Mouse (Mus musculus): ENCODE results near the gene Gdf11. TPM values are rescaled to one million over a fixed set of nuclear protein-coding genes. Genes with fewer than 3 reads are reported as not detected.

Gdf11 gene
- total and polyA plus RNA-seq, 3 experiments: 3.4 to 7.3 (median 4.5) TPM

- Histone ChIP-seq H3K36me3 (replicated peaks in 1 of 2; ENCODE audit: control insufficient read depth in 1 of 2, insufficient read depth in 1 of 2, low read length in 1 of 2) (peaks cover 18 to 40% of the 10 kb centered on the region in 2 experiments), H3K9me3 (replicated peaks; ENCODE audit: low read length) (no peaks in the 10 kb centered on the region), H3K27me3 (replicated peaks) (peaks cover 11% of the 10 kb centered on the region), H3K79me2 (replicated peaks; ENCODE audit: control insufficient read depth, extremely low read depth, insufficient read depth, poor library complexity, severe bottlenecking) (no peaks in the 10 kb centered on the region; the same call in 1 of the 2 replicates), H3K4me3 (replicated peaks in 1 of 3; ENCODE audit: low read depth in 2 of 3, low read length in 2 of 3, poor library complexity in 1 of 3) (peak overlapping the region in 1 of 3 experiments; percentile 13), H3K9ac (ENCODE audit: insufficient read depth, low read depth) (no peak overlapping the region), H3K27ac (ENCODE audit: insufficient read depth, low read depth) (no peak overlapping the region), H3K4me2 (ENCODE audit: insufficient read depth, low read depth, poor library complexity, severe bottlenecking) (peak overlapping the region; percentile 76), H3K4me1 (ENCODE audit: control insufficient read depth in 1 of 2, insufficient read depth in 2 of 2) (peaks cover 18 to 41% of the 10 kb centered on the region in 2 experiments)
- dilution Hi-C loops (cut with MboI; ENCODE audit: extremely low pct_ligation_motif_present, extremely low pct_unique_long_range_greater_than_20kb, low sequenced_read_pairs): no loop called here
- in situ Hi-C loops (cut with MboI; ENCODE audit: low pct_ligation_motif_present, low pct_unique_long_range_greater_than_20kb, low sequenced_read_pairs): no loop called here
- DNase-seq (ENCODE audit: extremely low read depth): no peak
- no peak for TF ChIP-seq MXI1 (IDR thresholded peaks at IDR 0.05; ENCODE audit: low read depth, low read length)
- no peak for TF ChIP-seq UBTF (IDR thresholded peaks at IDR 0.05; ENCODE audit: low read depth, low read length)
- TF ChIP-seq MAZ (IDR thresholded peaks at IDR 0.05; ENCODE audit: low read depth, low read length): peak; percentile 62; the same call in 1 of the 2 replicates
Measured at GRCm38 (mm10) chr10:128888941-128889827, 2.3 kb downstream of the Gdf11 start.

GRCm38 (mm10) chr10:128882067-128882466 lies 9.5 kb downstream of the Gdf11 start:
- no peaks in the 10 kb centered on the region for H3K9me3 ChIP-seq (replicated peaks; ENCODE audit: low read length)
- dilution Hi-C loops (cut with MboI; ENCODE audit: extremely low pct_ligation_motif_present, extremely low pct_unique_long_range_greater_than_20kb, low sequenced_read_pairs): no loop called here
- H3K27me3 ChIP-seq (replicated peaks): no peaks in the 10 kb centered on the region
- H3K9ac ChIP-seq (ENCODE audit: insufficient read depth, low read depth): no peak overlapping the region
- H3K4me3 ChIP-seq (replicated peaks in 1 of 3; ENCODE audit: low read depth in 2 of 3, low read length in 2 of 3, poor library complexity in 1 of 3): no peak overlapping the region
- no peak overlapping the region for H3K27ac ChIP-seq (ENCODE audit: insufficient read depth, low read depth)
- no peak overlapping the region for H3K4me2 ChIP-seq (ENCODE audit: insufficient read depth, low read depth, poor library complexity, severe bottlenecking)
- no peak for DNase-seq (ENCODE audit: extremely low read depth)
- peaks cover 31 to 70% of the 10 kb centered on the region in 2 experiments for H3K36me3 ChIP-seq (replicated peaks in 1 of 2; ENCODE audit: control insufficient read depth in 1 of 2, insufficient read depth in 1 of 2, low read length in 1 of 2)
- in situ Hi-C loops (cut with MboI; ENCODE audit: low pct_ligation_motif_present, low pct_unique_long_range_greater_than_20kb, low sequenced_read_pairs): no loop called here
- TF ChIP-seq PAX5 (IDR thresholded peaks at IDR 0.05; ENCODE audit: low read length) (no peak), POLR2AphosphoS2 (IDR thresholded peaks at IDR 0.05; ENCODE audit: low read depth, low read length) (no peak), CTCF (conservative IDR thresholded peaks at IDR 0.05 in 1 of 2, IDR thresholded peaks at IDR 0.05 in 1 of 2; ENCODE audit: low read depth in 2 of 2, low read length in 2 of 2) (no peak), CHD1 (IDR thresholded peaks at IDR 0.05; ENCODE audit: low read depth, low read length) (no peak), E2F4 (IDR thresholded peaks at IDR 0.05; ENCODE audit: insufficient replicate concordance, low read depth, low read length) (no peak), JUN (IDR thresholded peaks at IDR 0.05; ENCODE audit: insufficient read depth, low read depth, low read length) (no peak), GABPA (IDR thresholded peaks at IDR 0.05; ENCODE audit: insufficient replicate concordance, low read depth, low read length) (no peak), UBTF (IDR thresholded peaks at IDR 0.05; ENCODE audit: low read depth, low read length) (no peak), MYC (IDR thresholded peaks at IDR 0.05; ENCODE audit: low read depth, low read length) (no peak), MXI1 (IDR thresholded peaks at IDR 0.05; ENCODE audit: low read depth, low read length) (no peak)
- peaks cover 8 to 24% of the 10 kb centered on the region in 2 experiments for H3K4me1 ChIP-seq (ENCODE audit: control insufficient read depth in 1 of 2, insufficient read depth in 2 of 2)
- no peaks in the 10 kb centered on the region; the same call in 1 of the 2 replicates for H3K79me2 ChIP-seq (replicated peaks; ENCODE audit: control insufficient read depth, extremely low read depth, insufficient read depth, poor library complexity, severe bottlenecking)

Measured in CH12.LX (cell line).